Mouse (Mus musculus) thymus, adult 18-20 months (tissue): Measurements from ENCODE around the gene Eef1akmt1.

ENCODE experiments used
- DNase-seq, 2 experiments: peaks; one replicate each; pipeline ENCODE4 v3.0.0; 2022; ENCODE audit warnings: mixed read lengths in 2 of 2

Eef1akmt1 gene

DNA sequence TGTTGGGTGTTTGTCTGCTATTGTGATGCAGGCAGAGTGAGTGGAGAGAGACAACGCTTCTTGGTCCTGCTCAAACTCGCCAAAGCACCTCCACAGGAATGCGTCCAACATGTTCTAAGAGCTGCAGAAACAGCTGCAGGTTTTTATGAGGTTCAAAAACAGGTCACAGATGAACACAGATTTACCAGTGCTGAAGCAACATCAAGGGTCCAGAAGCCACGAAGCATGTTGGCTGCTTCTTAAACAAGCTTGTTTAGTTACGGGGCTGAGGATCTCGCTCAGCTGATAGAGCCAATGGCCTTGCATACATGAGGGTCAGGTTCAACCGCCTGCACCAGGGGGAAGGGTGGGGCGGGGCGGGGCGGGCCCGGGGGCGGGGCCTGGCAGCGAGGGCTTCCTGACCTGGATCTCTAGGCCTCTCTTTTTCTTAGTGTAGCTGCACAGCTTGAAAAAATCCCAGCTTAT is 24.8 kb downstream of the Eef1akmt1 start:
- no peak for DNase-seq

DNA sequence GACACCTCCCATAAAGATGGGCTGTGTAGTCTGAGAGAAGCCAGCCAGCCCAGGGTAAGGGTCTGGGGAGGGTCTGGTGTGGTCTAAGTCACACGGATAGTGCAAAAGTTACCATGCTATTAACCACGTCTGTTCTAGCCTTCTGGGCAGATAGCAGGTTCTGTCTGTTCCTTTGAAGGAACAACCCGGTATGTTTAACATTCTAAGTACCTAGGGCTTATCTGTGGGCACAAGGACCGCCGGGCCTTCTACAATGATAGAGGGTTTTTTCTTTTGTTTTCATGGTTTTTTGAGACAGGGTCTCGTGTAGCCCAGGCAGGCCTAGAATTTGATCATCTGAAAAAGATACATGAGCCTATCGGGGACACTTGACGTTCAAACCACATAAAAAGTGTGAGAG is 25.3 kb downstream of the Eef1akmt1 start:
- DNase-seq = no peak

DNA sequence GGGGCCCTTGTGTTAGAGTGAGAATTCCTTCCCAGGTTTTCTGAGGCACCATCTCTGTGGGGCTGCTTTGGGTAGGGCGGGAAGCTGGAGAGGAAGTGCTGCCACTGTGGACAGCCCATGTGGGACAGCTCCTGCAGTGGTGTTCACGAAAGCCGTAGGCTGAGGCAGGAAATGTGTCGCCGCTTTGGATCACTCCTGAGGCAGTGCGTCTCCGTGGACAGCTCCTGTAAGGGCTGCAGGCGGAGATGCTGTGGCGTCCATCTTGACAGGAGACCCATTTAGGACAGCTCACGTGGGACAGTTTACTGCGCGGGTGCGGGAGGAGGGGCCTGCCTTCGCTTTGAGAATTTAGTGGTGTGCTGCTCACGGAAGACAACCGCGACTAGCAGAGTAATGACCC is 25.9 kb downstream of the Eef1akmt1 start:
- DNase-seq = no peak

DNA sequence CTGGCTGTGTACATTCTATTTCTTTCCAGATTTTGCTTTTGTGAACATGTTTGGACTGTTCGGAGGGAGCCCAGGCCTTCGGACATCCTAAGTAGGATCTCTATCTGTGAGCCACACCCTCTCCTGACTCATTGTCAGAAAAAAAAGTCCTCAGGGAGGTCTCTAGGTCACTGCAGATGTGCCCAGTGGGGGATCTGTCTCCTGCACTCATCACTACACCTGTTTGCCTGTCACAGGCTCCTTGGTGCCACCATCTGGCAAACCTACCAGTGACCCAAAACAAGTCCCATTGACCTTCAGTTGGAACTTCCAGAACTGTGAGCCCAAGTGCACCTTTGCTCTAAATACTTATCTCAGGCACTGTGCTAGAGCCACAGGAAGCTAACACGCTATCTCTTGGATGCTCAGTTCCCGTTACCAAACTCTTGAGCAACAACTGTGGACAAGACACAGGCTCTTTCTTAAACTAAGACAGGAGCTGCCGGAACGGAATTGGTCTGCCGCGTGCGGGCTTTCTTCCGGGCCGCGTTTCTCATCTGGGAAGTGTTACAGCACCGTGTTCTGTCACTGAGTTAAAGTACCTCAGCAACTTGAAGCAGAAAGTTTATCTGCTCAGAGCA is 27.9 kb downstream of the Eef1akmt1 start:
- DNase-seq = no peak

DNA sequence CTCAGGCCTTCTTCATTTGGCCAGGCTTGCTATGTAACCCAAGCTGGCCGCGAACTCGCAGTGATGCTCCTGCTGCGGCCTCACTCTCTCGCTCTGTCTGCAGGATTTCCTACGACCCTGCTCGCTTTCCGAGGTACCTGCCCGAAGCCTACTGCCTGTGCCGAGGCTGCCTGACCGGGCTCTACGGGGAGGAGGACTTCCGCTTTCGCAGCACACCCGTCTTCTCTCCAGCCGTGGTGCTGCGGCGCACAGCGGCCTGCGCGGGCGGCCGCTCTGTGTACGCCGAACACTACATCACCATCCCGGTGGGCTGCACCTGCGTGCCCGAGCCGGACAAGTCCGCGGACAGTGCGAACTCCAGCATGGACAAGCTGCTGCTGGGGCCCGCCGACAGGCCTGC is 29.2 kb downstream of the Eef1akmt1 start:
- no peak for DNase-seq

DNA sequence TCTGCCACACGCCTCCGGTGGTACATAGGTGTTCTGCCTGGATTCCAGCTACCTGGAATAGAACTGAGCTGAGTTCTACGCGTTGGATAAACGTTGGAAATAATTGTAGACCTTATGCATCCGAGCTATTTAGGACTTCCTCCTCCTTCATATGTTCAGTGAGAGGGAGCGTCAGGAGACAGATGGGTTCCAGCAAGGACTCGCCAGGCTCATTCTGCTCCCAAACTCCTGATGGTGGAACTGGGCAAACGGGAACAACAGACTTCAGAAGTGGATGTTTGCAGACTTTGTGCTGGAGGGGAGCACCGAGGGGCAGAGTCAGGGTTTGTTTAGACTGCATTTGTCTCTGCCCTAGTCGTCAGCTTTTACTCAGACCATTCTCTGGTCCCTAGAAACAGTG is 30.7 kb downstream of the Eef1akmt1 start:
- DNase-seq = no peak

DNA sequence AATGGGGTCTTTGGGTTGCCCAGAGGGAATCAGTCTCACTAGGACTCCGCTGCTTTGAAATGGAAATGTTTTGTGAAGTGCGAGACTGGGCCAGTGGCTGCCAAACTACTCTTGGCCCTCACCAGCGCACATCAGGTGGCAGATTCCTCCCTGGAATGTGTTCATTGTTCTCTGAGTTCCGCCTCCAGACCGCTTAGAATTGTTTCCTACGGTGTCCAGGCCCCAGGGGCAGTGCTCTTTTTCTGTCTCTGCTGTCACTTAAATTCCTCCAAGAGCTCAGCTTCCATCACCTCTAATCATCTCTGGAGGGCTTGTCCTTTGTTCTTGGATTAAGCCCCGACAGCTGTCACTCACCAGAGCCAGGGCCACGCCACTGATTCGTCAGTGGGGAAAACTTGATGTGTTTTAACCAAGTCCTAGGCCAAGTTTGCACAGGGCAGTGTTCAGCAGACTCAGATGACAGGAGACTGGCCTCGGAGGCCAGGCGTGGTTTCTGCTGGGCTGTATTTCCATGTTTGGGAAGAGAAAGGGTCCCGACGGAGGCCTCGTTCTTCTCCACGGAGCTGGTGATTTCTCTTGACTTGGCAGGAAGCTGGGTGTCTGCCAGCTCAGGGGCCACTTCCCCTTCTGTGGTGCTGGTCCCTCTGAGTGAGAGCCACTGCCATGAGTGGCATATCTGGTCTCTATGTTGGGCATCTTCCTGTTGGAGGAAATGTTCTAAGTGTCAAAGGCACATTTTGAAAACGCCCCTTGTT is 34.0 kb downstream of the Eef1akmt1 start:
- no peak for DNase-seq

DNA sequence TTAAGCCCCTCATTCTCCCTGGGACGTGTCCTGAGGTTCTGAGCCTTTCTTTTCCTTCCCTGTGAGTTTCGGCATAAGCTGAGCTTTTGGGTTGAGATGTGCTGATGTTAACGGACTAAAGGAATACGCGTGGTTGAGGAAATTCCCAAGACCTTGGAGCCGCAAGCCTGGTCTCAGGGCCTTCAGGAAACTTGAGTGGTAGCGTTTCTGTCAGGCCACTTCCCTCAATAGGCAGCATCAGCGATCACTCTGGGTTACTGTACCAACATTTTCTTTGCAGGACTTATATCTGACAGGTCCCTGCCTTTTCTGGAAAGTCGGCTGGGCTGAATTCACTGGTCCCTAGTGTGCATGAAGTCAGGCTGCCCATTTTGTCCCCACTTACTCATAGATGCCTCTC is 34.6 kb downstream of the Eef1akmt1 start:
- DNase-seq = no peak

DNA sequence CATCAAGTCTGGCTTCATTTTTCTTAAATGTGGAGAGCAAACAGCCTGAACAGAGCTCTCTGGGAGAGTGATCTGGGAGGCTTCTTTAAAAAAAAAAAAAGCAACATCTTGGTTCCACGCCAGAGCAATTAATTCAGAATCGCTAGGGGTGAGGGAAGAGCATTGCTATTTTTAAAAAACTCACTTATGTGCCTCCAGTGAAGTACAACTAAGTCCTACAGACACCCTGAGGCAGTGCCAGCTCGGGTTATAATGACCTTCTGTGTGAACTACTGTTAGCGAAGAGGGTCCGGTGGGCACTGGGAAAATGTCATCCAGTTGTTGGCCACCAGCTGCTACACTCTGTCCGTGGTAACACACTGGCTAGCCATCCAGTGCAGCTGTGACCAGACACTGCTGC is 35.8 kb downstream of the Eef1akmt1 start:
- DNase-seq = no peak

DNA sequence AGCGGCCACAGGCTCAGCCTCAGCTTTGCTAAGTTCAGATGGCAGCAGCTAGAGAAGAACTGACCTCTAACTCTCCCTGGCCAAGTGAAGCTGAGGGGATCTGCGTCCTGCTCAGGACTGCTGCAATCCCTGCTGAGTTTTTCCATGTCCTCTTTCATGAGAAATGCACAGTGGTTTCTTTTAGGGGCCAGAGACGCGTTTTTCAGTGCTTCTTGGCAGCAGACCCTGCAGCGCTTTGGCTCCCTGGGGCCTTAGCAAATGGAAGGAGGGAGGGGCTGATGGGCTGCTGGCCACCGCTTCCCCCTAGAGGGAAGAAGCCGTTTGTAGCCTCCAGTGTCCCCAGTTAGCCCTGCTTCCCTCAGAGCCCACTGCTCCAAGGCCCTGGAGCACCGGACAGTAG is 36.5 kb downstream of the Eef1akmt1 start:
- DNase-seq = no peak

DNA sequence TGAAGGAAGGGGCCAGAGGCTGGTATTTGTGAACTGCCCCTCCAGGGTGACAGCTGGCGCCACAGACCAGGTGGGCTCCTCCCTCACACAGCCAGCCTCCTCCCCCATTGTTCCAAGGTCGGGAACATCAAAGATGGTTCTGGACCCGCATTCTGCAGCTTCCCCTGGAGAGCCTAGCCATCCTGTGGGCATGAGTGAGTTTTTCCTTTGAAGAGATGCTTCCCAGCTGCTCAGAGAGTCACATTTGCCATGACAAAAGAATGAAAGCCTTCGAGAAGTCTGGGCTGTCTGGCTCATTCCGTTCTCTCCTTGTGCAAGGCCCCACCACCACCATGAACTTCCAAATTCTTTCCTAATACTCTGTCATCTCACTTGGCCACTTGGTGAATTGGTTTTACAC is 37.1 kb downstream of the Eef1akmt1 start:
- DNase-seq = no peak

DNA sequence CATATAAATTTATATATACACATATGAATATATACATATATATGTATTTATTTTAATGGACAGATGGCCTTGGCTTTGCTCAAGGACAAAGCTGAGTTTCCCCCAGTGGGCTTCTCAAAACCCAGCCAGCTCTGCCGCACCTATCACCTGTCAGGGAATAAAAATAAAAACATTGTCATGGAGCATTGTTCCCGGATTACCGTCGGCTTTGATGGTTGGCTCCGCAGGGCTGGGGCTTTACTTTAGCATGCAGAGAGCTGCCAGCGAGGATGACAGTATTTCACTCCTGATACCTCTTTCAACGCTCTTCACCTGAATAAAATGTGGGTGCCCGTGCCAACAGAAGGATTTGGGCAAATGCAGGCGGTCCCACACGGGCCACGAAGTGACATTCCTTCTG is 37.6 kb downstream of the Eef1akmt1 start:
- DNase-seq = no peak

DNA sequence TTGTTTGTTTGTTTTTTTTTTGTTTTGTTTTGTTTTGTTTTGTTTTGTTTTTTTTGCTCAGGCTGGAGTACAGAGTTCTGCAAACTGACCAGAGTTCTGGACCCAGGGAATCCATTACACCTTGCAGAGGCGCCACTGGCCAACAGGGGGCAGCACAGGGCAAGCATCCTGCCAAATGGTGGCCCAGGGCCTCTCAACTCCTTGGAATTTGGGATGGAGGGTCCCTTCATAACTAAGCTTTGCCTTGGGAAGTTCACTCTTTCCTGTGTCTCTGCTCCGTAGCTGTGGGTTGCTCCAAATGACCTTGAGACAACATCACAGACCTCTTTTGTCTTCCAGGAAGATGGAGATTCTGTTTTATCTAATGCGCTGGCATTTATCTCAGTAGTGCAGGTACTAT is 38.2 kb downstream of the Eef1akmt1 start:
- no peak for DNase-seq

DNA sequence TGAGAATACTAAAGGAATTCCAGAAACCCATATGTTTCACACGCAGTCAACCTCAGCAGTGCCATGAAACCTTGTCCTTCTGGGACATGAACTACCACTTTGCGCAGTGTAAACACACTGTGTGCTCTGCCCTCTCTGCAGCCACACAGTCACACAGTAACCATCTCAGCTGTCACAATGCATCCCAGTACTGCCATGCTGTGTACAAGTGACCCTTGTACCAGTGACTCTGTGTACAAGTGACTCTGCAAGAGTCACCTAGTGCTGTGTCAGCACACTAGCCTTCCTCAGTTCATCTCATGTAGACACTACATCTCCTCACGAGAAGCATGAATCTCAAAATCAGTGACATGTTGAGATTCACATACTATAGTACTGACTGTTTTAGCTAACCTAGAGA is 38.8 kb downstream of the Eef1akmt1 start:
- DNase-seq = no peak

DNA sequence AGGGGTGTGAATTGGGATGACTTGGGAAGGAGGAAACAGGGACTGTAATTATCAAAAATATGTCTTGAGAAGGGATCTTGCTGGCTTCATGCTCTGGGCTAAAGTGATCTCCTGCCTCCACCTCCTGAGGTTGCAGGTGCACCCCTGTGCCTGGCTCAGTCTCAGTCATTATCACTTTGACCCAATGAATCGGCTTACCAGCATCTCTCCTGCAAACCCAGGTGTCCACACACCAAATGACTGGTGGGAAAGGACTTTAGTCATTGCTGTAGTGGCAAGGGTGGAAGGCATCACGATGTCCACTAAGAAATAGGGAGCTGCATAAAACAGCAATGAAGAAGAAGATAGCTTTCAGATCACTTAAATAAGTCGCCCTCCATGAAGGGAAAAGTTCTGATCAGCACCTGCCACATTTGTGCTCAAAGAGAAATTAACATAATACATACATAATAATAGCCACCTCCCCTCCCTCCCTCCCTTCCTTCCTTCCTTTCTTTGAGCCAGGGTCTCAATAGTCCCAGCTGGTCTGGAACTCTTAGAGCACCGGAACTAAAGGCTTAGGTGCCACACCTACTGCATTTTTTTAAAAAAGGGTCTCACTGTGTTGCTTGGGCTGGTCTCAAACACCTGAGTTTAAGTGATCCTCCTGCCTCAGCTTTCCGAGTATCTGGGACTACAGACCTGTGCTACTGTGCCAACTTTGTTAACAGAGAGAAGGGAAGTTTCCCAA is 41.5 kb downstream of the Eef1akmt1 start:
- no peak for DNase-seq

DNA sequence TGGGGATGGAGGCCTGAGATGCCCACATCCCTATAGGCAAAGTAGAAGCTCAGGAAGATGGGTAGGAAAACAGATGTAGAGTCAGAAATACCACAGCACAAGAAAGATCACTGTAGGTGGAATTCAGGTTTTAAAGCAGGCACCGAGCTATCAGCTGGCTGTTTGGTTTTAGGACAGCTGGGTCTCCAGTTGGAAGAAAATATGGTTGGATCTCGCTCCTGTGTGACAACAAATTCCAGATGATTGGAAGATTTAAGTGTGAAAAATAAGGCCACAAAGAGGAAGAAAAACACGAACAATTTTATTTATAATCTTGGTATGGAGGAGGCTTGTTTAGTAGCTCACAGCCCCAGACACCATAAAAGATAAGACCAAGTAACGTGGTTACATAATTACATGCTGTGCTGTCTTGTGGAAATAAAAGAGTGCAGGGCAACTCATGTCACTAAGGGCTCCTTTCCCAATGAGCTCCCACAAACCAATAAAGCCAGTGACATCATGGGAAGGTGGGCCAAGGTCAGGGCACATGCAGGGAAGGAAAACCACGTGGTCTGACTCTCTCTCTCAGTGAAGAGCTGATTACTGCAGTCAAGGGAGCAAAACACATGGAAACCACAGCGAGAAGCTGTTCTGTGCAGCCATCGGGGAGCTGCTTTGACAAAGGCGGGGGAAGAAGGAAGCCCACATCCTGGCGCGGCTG is 42.2 kb downstream of the Eef1akmt1 start:
- no peak for DNase-seq

DNA sequence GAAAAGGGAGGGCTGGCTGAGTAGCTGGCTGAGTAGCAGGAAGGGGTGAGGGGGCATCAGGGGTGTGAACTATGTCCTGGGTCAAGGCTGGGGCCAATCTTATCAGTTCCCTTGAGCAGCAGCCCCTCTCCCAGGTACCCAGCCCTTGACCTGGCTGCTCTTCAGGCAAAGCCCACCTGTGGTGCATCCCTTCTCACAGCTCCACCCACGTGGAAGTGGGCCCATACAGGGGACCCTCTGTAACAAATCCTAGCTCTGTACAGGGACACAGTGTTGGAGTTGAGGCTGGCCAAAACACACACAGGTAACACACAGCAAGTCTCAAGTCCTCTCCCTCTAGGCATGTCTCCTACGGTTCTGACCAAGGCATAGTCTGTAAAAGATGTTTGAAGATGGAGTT is 43.8 kb downstream of the Eef1akmt1 start:
- DNase-seq = no peak

DNA sequence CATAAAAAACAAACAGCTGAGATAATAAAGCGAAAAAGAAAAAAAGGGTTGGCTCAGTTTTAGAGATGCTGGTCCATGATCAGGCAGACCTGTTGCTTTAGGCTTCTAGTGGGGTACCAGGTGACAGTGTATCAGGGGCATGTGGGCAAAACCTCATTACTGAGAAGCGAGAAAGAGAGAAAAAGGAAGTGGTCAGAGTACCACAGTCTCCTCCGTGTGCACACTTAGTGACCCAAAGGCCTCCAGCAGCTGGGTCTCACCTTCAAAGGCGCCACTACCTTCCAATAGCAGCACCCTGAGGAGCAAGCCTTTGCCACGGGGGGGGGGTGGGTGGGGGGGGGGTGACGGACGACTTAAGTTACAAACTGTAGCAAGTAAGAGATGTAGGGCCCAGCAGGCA is 44.3 kb downstream of the Eef1akmt1 start:
- DNase-seq = no peak

DNA sequence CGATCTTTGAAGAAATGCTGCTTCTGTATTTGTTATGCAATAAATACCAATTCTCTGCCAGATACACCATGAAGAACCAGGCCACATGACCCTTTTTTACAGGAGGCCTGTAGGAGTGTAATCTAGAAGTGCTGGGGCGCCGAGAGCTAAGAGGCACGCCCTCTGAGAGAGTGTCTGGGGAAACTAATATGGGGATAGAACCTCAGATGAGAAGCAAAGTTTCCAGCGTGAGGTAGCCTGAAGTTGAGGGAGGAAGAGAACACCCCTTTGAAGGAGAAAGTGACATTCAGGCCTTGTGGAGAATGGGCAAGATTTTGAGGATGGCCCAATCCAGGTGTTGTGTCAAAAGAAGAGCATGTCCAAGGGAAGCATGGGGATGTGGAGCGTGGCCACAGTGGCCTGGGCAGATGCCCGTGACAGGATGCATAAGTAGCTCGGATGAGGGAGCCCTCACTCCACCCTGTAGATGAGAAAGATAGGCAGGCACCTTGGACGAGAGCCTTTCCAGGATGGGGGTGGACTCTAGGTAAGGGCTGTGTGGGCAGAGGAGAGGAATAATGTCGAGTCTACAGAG is 45.3 kb downstream of the Eef1akmt1 start:
- DNase-seq = no peak

DNA sequence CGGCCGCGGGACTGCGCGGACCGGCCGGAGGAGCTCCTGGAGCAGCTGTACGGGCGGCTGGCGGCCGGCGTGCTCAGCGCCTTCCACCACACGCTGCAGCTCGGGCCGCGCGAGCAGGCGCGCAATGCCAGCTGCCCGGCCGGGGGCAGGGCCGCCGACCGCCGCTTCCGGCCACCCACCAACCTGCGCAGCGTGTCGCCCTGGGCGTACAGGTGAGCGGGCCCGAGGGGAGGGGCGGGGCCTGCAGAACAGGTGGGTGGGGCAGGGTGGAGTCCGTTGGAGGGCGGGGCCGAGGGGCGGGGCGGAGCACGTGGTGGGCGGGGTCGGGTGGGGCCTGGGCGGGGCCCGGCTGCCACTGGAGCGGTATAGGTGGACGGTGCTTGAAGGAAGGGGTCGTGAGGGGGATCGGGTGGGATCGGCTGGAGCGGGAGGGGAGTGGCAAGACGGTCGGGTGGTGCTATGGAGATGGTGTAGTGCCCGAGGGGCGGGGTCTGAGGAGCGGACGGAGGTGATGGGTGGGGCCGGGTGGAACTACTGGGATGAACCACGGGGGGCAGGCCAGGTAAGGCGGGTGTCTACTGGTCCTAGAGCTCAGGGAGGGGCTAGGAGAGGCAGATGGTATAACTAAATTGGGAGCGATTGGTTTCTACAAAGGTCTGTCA is 45.9 kb downstream of the Eef1akmt1 start:
- DNase-seq = peak; percentile 21 to 38

DNA sequence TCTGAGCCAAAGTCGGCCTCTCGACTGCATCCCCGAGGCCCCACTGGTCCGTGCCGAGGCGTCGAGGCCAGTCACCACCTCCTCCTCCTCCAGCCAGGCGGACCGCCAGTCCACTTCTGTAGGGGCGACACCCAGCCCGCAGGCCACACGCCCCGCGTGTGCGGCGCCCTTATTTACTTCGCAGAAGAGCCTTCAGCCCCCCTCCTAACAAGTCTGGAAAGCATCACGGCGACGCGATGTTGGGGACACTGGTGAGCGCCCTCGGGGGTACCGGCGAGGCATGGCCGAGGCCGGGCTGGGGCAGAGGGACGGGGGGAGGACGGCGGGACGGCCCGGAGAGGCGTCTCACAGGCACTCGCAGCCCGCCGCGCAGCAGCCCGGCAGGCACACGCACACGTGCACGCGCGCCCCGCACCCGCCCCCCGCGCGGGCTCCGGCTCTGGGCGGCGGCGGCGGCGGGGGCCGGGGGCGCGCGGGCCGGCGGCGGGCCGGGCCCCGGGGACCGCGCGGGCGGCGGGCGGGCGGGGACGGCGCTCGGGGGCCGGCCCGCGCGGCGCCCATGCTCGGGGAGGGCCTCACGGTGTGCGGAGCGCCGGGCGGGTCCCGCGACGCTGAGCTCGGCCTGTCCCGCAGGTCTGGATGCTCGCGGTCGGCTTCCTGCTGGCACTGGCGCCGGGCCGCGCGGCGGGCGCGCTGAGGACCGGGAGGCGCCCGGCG is 46.6 kb downstream of the Eef1akmt1 start, which contains the start of gene Il17d:
Gene Il17d, plus strand, starts transcription at position 107 of the 717 bp plus-strand sequence.
- DNase-seq = no peak

DNA sequence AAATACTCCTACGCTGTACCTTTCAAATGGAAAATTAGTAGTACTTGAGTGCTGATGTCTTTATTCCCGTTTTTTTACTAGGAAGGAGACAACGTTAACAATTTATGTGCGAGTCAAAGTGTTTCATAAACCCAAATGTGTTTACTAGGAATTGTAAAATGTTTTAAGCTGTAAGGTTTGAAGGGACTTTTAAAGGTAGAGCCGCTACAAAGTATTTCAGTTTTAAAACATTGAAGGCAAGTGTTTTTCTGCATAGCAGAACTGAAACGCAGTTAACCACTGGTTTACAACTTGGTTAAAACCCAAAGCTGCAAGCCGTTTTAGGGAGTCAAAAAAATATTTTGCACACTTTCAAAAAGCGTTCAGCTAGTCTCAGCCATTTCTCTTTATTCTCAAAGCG is 47.6 kb downstream of the Eef1akmt1 start:
- DNase-seq = no peak
